Mouse (Mus musculus): ENCODE results near the gene Klhl29.

Gene Klhl29

DNA sequence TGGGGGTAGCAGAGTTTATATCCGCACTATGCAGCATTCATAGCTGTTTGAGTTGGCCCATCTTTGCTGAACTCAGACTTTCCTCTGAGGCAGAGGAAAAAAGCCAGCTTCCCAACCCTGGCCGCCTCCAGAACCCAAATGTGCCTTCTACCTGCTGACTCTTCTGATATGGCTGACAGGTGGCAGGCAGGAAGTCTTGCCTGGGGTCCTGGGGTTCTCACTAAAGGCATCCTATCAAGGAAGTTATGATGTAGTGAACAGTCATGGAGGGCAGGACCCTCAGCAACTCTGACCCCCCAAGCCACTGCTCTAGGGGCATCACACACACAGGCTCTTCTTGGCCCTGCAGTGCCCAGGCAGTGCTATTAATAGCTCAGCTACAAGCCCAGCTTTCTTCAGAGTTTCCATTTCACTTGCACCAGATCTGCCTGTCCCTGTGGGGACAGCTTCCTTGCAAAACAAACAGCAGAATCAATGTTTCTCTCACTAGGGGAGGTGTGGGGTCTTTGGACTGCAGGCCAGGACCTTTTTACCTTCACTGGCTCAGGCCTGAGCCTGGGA lies 187.6 kb downstream of the Klhl29 start:
- DNase-seq (ENCODE audit: low spot score in 2 of 2): no peak

DNA sequence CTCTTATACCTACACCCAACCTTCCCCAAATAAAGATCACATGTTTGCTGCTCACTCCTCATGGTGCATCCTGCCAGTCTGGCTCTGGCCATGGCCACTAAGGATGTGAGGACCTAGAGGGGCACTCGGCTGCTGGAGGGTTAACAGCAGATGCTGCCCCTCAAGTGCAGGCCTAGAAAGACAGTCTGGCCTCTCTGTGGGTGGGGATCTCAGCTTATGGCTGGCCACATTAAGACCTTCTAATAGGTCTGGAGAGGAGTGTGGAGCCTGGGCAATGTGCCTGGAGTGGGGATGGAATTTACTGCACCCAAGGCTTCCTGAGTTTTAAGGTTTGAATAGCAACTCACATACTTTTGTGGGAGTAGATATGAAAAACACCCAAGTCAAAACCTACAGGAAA lies 188.8 kb downstream of the Klhl29 start:
- peak in 1 of 2 experiments; percentile 26 for DNase-seq (ENCODE audit: low spot score in 2 of 2)

DNA sequence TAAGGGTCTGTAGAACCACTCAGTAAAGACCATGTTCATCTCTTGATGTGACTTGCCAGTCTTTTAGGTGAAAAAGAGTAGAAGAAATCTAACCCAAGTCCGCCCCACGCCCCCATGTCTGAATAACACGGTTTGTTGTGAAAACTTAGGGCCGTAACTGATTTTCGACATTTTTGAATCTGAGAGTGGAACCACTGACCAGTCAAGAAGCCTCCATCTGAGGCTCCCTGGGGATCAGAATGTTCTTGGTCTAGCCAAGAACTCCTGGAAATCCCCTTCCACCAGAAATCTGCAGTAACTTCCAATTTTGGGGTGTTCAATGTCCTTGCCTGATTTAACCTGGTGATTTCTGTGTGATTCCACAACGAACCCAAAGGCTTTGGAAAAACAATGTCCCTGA lies 189.9 kb downstream of the Klhl29 start:
- no peak for DNase-seq (ENCODE audit: low spot score in 2 of 2)

DNA sequence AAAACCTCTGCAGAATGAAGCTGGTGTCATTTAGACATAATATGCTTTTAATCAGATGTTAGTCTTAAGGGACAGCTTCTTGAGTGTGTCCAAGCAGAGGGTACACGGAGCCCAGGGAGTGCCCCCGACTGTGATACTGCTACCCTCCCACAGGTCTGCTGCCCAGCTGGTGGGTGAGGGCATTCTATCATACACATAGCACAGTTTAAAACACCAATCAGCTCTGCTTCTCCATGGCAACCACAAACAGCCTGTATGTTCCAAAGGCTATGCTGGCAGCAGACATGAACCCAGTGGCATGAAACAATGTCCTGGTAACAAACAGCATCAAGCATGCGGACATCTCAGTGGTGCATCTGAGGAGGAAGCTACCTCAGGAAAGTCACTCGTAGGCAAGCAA lies 192.9 kb downstream of the Klhl29 start:
- DNase-seq (ENCODE audit: low spot score in 2 of 2): no peak

DNA sequence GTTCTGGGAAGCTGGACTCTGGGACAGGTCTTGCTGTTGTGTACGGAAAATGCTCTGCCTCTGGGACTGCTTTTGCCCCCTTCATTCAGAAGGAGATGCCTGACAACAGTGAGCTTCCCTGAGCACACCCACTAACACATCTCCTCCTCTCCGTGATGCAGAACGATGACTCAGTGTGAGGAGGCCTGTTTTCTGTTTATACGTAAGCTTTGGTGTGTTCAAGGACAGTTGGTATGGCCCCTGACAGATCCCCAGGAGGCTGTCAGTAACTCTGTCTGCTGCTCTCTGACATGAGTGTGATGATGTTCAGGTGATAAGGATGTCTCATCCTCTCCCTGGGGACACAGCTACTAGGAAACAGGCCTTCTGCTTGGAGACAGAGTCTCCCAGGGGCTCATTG lies 193.3 kb downstream of the Klhl29 start:
- DNase-seq (ENCODE audit: low spot score in 2 of 2): no peak

DNA sequence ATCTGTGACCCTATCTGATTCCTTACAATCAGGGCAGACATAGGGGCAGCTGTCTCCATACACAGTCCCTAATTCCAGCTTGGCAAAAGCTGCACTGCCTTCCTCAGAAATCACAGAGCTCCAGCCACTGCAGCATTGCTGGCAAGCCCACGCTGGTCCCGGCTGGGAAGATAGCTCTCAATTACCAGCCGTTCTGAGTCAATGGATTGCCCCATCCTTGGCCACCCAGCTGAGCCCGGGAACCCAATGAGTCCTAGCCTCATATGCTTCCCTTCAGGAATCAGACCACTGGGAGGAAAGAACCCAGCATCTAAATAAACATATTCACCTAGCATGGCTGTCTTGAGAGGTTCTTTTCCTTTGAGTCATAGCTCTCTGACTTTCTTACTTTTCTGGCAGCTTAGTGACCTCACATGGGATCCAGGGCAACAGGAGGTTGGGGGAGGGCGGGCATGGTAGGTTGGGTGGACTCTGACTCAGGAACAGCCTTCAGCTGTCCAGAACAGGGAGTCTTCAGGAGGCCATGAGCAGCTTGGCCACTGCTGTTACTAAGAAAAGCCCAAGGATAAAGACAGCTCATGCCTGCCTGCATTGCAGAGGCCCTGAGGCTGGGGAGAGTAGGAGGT lies 198.7 kb downstream of the Klhl29 start:
- peak in 1 of 2 experiments; percentile 17 for DNase-seq (ENCODE audit: low spot score in 2 of 2)

DNA sequence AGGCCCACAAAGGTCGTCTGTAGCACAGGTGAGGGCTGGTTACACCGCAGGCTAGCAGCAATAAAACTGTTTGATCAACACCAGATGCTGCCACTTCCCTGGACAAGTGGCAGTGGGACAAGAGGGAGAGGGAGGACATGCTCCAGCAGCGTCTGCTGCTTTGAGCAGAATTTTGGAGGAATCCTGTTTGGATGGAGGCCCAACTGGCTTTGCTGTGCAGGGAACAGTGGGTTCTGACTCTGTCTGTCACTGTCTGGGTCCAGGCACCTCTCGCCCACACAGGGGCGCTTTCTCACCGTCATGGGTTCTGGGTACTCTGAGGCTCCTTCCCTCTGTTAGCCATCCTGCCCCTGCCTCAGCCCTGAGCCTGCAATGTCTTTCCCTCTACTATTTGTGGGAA lies 209.3 kb downstream of the Klhl29 start:
- DNase-seq (ENCODE audit: low spot score in 2 of 2): no peak

DNA sequence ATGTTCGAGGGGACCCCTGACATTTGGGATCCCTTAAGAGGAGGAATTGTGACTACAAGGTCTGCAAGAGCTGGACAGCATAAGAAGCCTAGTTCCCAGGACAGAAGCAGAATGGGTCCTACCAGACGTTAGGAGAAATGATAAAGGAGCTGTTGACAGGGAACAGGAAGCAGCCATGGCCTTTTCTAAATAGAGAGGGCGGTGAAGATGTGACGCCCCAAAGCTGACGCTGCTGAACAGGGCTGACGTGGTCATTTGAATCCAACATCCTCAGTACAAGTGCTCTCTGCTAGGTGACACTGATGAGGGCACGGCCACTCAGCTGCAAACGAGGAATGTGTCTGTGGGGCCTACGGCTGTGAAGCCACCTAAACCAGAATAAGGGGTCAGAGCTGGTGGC lies 210.1 kb downstream of the Klhl29 start:
- no peak for DNase-seq (ENCODE audit: low spot score in 2 of 2)

DNA sequence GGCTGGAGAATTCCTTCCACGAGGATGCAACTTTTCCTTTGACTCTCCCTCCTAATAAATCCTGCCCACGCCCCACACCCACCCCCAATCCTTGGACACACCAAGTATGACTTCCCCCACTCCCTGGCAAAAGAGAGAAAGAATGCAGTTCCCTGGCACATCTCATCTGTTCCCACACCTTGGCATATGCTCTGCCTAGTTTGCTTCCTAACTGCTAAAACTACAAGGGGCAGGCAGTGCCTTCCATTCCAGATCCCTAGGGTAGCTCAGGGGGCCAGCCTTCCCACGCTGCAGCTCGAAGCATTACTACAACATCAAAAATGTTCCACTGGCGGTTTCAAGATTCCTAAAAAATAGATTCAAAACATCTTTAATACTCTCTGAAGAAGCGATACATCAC lies 212.8 kb downstream of the Klhl29 start:
- no peak for DNase-seq (ENCODE audit: low spot score in 2 of 2)

DNA sequence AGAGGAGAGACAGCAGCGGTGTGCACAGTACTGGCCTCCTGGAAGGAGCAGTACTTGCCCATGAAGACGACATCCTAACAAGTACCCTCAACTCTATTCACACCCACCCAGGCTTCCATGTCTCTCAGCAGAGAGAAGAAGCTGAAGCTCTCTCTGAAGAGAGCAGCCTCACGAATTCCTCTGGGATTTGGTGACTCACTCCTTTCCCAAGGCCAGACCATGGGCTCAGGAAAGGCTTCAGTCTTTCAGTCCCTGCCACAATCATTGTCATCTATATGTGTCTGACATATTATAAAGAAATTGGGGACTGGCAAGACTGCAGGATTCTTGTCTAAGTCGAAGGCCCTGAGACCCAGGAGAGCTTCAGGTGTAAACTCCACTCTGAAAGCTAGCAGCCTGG lies 213.9 kb downstream of the Klhl29 start:
- no peak for DNase-seq (ENCODE audit: low spot score in 2 of 2)

DNA sequence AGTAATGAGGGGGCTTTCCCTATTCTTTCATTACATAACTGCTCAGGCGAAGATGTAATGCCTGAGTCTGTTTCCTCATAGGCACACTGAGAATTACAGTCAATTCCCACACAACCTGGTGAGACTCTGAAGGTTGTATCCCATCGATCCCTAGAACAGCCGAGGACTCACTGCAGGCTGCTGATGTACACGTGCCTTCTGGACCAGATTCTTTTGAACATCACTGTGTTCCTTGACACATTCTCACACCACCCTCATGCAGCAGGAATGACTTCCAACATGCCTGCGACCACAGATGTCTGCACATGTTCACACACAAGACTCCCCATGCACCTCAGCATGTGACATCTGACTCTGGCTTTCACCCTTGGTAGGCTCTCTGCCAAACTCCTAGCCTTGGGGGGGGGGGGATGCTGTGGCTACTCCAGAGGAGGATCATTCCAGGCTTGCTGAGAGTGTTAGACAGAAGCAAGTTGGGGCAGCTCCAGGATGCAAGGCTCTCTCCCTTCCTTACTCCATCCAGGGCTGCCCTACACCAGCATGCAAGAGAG lies 217.5 kb downstream of the Klhl29 start:
- DNase-seq (ENCODE audit: low spot score in 2 of 2): no peak

DNA sequence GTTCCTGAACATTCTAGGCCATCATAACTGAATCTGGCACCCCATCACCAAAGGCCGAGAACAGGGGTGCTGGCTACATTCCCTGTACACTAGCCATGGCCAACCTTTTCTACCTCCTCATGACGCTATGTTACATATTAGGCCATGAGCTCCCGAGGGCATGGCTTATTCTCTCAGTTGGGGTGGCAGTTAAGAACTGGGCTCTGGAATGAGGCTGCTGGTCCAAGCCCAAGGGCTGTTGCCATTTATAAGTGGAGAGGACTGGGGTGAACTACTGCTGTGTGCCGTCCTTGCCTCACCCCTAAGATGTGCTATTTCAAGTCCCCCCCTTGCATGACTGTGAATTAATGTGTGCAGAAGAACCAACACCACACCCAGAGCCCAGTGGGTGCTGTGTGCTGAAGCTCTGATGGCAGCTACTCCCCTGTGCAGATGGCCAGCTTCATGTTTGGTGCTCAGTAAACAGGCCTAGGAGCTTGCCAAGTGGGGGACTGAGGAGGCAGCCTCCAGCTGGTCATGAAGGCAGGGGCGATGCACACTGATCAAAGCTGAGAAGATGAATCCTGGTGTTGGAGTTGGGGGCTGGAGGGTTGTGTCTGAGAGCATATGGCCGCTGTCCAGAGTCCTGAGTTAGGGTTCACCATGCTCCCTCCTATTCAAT lies 218.3 kb downstream of the Klhl29 start:
- no peak for DNase-seq (ENCODE audit: low spot score in 2 of 2)

DNA sequence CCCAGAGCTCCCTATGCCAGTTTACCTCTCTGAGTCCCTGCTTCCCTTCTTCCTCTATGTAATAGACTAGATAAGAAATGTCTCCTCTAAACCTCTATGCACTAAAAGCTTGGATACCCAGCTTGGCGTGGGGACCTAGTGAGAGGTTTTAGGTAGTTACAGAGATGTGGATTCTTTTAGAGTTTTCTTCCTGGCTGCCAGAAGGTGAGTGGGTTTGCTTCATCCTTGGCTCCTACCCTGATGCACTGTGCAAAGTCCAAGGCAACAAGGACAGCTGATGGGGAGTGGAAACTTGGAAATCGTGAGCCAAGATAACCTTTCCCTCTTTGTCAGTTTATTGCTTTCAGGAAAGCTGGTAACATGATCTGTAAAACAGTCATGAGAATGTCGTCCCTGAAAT lies 220.3 kb downstream of the Klhl29 start:
- no peak for DNase-seq (ENCODE audit: low spot score in 2 of 2)

DNA sequence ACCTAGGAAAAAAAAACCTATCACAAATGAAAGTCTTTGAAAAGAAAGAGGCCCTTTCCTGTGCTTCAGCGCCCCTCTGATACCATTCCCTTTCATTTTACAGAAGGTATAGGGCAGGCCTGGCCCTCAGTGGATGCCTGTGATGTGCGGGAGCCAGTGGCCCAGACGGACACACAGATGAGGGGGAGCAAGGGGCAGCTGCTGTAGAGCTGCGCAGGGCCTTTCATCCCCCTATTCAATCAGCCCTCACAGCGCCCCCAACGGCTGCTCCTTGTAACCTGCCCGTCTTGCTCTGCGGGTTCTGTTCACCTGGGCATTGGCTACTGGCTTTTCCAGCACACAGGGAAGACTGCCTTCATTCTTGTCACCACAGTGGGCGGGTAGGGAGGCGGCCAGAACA lies 223.6 kb downstream of the Klhl29 start:
- DNase-seq (ENCODE audit: low spot score in 2 of 2): no peak

DNA sequence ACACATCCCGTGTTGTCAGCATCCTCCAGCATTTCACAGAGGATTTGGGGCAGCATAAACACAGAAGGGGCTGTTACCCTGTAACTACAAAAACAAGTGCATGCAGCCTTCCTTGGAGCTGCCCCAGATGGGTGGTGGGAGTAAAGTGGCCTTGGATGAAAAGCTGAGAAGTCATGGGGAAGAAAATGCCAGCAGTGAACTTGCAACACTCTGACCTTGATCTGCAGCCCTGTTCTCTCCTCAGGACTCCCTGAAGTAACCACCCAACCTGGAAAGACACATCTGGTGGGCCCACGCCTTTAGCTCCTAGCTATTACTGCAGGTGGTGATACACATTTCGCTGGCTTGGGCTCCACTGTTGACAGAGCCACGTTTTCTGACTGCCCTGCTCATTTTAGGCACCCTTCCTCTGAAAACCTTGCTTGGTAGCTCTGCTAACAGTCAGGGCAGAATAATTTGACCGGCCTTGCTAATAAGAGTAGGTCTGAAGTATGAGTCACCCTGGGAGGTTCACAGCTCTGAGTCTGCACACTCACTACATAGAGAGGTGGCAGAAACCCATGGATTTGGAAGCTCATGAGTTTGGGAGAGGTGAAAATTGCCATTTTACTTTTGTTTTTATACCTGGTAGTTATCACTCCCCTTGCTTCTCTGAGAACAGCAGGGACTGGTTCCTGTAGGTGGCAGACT lies 228.0 kb downstream of the Klhl29 start:
- DNase-seq (ENCODE audit: low spot score in 2 of 2): no peak

DNA sequence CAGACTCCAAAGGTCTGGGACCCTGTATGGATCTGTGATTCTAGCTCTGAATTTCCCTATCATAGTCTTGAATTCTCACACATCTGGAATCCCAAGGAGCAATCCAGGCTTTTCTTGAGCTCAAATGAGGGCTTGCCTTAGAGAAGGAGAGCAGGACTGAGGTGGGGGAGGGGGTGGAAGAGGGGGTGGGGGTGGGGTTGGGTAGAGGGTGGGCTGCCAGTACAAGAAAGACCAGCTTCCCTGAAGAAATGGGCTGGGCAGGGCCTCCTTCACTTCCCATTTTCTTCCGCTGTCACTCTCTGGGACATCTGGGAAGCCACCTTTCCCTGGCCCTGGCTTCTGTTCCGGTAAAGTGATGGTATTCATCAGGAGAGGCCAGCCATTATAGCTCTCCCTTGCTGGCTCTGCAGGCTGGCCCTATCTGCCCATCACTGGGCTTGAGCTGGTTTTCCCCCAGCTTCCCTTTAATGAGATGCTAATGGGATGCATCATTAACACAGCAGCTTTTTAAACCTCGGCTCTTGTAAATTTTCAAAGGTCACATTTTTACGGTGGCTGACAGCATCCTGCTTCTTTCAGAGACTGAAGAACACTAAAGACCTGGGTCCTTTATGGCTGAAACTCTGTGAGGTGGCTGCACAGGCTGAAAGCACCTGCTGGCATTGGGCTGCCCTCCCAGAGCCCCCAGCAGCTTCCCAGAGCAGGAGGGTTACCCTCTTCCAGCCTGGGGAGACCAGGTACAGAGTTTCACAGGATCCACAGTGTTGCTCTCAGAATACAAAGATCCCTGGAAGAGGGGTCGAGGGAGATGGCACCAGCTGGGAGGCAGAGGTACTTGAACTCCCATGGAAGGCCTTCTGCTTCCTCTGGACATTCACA lies 231.3 kb downstream of the Klhl29 start:
- DNase-seq (ENCODE audit: low spot score in 2 of 2): no peak

DNA sequence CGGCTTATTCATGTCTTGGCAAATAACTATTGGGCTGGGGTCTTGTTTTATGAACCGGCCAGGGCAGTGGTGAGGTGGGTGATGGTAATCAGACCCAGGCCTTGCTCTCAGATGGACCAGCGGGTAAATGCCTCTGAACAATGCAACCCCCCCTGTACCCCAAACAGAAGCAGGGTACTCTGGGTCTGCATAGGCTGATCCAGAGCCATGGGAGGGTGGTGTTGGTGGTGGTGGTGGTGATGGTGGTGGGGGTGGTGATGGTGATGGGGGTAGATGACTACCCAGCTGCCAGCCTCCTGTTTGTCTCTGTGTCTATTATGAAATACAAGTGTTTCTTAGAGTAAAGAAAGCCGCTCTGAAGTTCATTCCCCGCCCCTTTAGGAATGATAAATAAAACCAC lies 232.3 kb downstream of the Klhl29 start:
- no peak for DNase-seq (ENCODE audit: low spot score in 2 of 2)

DNA sequence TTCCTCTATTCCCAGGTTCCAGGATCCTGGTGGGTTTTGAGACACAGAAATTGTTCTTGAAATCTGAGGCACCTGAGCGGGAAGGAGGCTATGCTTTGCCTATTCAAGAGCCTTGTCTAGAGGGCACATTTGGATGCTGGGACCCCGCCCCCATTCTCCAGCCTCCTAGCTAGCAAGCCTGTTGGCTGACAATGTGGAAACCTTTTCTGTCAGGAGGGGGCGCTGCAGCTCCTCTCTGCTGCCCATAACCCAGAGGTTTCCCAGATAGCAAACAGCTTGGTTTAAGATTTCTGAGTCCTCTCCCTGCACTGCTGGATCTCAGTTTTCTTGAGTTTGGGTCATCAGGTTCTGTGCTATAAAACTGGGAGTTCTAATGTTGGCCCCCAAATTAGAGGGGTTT lies 232.7 kb downstream of the Klhl29 start:
- DNase-seq (ENCODE audit: low spot score in 2 of 2): peak; percentile 61 to 76

DNA sequence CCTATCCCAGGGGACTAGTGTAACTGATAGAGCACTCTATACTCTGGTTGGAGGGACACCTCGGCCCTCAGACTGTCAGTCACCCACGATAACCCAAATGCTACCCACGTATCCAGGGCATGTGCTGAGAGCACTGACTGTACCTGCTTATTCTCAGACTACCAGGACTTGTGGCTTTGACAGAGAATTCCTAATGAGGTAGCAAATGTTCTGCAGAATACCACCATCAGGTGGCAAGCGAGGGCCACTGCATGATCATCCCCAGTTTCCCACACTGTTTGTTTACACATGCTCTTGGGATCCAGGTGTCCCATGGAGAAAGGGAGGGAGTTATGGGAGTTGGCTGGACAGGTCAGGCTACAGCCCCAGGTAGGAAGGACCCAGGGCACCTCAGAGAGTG lies 234.4 kb downstream of the Klhl29 start:
- DNase-seq (ENCODE audit: low spot score in 2 of 2): no peak

DNA sequence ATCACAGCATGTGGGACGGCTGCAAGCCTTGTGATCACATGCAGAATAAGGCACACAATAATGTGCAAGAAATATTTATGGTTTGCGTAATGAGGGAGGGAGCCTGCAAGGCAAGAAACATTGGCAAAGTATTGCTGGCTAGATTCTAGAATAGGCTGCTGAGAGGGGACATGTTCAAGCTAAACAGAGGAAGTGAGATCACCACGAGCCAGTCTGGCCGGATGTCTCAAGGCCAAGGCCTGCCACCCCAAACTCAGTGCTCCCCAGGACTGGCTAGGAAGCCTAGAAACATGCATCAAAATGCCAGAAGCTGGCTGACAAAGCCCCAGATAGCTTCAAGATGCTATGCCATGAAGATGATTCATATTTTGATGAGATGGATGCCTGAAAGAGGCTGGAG lies 236.2 kb downstream of the Klhl29 start:
- no peak for DNase-seq (ENCODE audit: low spot score in 2 of 2)

DNA sequence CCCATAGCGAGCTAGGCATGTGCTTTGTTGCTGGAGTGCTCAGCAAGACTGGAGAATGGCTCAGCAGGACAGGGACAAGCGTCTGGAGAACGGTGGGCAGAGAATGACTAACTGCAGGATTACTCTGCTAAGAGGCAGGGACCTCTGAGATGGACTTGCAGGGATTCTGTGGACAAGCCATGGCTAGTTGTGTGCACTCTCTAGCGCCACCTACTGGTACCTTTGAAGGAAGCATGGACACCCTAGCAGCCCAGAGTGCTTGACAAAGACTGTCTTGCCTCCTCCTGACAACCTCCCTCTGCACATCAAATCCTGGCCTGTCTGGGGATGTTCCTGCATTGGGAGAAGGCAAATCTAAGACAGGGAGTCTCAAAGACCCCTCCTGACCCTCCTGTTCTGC lies 239.2 kb downstream of the Klhl29 start:
- DNase-seq (ENCODE audit: low spot score in 2 of 2): peak in 1 of 2 experiments; percentile 21

DNA sequence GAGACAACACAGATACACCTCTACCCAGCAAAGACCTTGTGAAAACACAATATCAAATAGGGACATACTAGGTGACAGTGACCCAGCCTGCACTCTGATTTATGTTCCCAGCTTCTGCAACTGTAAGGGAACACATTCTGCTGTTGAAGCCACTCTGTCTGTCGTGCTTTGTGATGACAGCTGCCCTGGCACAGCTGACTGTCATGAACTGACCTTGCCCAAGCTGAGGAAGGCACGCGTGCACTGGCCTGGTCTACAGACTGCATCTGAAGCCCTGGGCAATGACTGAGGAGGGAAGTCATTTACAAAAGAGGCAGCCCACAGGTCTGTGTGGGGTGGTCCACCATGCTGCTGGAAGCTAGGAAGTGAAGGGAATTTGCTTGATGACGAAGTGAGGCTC lies 246.3 kb downstream of the Klhl29 start:
- no peak for DNase-seq (ENCODE audit: low spot score in 2 of 2)

Measured in urinary bladder, postnatal 36 days (tissue).